Mouse (Mus musculus): Measurements from ENCODE around the gene Ubtf. TPM values are rescaled to one million over a fixed set of nuclear protein-coding genes. Genes with fewer than 3 reads are reported as not detected.

Gene Ubtf
- total RNA-seq, 2 experiments from 2014 or later, result 35.4 to 42.6 TPM

DNA sequence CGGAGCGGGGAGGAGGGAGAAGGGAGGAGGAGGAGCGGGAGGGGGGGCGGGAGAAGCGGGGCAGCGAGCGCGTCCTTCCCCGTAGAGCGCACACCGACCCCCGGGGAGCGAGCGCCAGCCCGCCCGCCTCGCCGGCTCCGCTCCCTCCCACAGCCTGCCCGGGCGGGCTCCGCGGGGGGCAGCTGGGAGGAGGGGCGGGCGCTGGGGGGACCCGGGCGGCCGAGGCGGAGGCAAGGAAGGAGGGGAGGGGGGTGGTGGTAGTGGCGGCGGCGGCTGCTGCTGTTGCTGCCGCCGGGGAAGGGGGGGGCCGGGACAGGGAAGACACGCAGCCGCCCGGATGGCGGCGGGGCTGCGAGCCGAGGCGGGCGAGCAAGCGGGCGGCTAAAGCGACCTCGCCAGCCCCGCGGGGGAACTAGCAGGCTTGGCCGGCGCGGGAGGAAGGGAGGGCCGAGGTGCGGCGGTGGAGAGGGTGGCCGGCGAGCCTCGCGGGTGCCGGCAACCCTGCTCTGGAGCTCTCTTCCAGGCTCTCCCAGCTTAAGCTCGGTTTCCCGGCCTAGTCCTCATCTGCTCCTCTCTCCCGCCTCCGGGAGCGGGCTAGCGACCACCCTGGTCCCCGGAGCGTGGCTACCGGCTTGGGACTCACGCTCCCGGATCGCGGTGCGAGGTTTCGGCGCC is 1.5 kb downstream of the Ubtf start:
- DNase-seq (ENCODE audit: low spot score), result peak; percentile 63

DNA sequence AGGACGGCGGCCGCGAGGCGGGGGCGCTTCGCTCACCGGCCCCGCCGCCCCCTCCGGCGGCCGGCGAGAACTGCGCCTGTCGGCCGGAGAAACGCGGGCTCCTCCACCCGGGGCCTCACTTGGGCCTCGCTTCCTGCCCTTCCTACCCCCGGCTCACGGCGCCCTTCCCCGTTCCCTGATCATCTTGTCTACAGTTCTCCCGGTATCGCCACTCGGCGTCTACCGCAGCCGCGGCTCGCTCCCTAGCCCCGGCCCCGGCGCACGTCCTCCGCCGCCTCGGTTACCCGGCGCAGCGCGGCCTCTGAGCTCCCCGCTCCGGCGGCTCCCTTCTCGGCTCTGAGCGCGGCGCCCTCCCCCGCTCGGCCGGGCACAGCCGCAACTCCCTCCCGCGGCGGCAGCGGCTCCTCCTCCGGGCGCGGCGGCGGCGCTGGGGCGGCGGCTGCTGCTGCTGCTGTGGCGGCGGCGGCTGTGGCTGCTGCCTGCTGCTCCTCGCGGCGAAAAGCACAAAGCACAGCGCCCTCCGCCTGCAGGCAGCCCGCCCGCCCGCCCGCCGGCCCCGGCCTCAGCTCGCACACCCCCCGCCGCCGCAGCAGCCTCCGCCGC is 2.1 kb downstream of the Ubtf start:
- peak; percentile 57 for DNase-seq (ENCODE audit: low spot score)

DNA sequence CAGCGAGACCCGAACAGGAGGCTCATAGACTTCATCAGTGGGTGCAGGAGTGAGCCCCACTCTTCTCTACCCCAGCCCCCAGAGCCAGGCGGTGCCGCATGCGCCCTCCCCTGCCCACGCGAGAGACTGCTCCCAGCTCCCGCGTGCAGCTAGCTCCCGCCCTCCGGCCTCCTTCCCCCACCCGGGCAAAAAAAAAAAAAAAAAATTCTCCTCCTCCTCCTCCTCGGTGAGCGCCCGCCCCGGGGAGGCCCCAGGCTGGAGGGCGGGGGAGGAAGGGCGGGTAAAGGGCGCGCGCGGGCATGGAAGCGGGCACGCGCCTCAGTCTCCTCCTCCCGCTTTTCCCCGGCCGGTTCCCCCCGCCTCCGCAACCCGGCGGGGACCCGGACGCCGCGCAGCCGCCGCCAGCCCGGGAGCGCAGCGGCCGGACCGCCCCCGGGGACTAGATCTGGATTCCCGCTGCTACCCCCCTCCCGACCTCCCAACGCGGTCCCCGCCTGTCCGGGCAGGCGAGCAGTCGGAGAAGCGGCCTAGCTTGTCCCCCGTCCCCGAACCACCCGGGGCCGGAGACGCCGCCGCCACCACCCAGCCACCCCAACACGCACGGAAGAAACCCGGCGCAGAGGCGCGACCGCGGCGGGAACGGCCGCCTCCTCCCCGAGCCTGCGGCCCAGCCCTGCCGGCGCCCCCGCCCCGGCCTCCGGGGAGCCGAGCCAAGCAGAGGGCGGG is 2.8 kb downstream of the Ubtf start:
- peak; percentile 90 for DNase-seq (ENCODE audit: low spot score)

DNA sequence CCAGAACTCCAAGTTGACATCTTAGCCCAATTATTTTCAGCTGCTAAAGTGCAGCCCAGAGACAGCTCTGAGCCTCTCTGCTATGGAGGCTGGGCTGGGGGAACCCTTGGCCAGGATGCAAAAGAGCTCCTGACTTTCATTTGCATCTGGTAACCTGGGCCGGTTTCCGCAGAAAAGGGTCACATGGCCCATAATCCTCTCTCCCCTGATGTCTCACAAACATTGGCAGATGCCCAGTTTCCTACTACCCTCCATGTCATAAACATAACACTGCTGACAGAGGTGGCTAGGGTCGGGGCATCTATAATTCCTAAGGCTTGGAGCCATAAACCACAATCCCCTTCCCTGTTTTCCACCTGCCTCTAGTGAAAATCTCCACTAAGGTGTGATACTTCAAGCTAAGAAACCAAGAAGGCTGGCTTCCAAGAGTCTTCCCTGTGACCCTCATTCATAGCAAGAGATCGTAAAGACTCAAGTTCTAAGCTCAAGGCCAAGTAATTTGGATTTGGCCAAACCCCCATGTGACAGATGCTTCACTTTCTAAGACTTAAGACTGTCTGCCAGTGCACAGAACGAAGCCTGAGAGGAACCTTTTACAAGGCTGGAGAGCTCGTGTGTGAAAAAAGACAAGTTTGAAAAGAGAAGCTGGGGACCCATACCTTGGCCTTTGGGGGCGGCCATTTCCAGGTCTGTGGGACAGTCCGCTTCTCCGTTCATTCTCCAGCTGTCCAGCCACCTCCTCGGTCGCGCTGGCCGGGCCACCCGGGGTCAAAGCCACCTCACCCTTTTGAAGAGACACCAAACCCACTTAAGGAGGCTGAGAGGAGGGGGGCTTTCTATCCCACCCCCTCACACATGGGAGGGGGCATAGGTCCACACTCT is 3.6 kb downstream of the Ubtf start:
- DNase-seq (ENCODE audit: low spot score), result no peak

DNA sequence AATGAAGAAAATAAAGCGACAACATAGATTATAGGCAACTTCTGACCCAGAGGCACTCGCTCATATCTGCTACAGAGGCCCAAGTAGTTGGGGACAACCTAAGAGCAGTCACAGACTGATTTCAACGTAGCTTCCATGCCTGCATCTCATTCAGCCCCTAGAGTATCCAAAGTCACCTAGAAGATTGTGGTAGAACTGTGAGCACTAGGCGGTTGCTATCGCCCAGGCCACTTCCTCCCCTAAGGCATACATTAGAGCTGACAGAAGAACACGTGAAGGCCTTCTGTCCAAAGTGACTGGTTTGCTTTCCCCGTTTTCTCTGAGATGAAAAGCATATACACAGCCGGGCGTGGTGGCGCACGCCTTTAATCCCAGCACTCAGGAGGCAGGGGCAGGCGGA is 5.2 kb downstream of the Ubtf start:
- DNase-seq (ENCODE audit: low spot score), result no peak

DNA sequence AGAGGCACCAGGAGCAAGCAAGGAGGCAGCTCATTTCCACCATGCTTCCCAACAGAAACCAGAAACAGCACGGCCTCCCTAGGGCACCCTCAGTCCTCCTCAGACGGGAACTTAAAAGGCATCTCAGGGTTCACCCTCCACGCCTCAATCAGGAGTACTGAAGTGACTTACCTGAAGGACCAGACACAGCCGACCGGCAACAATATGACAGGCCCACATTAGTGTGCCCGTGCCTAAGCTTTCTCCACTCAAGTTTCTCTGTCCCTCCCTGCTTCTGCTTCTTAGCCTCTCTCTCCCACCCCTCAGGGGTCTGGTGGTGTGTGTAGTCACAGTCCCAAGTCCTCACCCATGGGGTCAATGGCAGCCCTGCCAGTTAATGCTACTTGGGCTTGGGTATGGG is 7.0 kb downstream of the Ubtf start:
- DNase-seq (ENCODE audit: low spot score), result no peak

DNA sequence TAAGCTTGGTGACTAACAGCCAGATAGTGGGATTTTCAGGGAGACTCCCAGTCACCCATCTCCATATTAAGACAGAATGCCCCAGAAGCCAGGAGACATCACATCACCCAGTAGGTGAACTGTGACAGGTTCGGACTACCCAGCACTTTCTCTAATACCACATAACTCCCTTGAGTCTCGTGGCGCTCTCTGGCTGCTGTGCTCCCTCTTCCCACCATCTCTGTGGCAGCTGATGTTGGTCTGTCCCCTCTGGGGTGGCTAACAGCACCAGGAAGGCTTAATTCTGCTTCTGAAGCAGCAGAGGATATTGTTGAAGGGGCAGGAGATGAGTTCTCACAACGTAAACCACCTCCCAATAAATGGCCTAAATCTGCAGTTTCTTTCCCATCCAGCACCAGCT is 7.6 kb downstream of the Ubtf start:
- DNase-seq (ENCODE audit: low spot score), result no peak

DNA sequence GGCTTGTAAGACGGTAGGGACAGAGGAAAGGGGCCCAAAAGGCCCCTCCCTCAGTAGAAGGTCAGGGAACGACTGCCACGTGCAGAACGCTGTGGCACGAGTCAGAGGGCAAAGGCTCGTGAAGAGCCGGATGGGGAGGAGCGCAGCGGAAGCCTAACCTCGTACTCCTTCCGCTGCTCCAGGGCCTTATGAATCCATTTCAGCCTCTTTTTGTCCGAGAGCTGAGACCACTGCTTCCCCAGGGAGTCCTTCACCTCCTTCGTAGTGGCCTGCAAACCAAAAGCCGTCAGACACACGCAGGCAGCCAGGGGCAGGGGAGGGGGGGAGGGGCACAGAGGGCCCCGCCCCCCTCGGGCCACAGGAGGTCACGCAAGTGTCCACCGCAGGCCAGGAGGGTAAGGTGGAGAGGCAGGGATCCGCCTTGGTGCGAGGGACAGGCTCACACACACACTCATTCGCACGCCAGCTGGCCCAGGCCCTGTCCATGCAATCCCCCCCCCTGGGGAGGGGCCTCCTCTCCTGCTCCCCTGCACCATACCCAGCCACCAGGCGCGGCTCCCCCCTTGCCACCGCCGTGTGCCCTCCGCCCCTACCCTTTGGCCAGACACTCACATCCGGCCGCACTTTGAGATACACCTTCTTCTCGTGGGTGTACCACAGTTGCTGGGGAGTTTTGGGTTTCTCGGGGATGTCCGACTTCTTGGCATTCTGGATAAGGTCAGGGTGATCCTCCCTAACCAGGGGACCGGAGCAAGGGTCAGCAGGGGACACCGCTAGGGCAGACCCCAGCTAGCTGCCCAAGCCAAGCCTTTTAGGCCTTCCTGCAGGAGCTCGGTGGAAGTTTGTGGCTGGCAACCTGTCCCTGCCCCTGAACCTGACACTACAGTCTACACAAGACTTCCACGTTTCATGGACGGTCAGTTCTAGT is 8.5 kb downstream of the Ubtf start:
- DNase-seq (ENCODE audit: low spot score), result no peak

DNA sequence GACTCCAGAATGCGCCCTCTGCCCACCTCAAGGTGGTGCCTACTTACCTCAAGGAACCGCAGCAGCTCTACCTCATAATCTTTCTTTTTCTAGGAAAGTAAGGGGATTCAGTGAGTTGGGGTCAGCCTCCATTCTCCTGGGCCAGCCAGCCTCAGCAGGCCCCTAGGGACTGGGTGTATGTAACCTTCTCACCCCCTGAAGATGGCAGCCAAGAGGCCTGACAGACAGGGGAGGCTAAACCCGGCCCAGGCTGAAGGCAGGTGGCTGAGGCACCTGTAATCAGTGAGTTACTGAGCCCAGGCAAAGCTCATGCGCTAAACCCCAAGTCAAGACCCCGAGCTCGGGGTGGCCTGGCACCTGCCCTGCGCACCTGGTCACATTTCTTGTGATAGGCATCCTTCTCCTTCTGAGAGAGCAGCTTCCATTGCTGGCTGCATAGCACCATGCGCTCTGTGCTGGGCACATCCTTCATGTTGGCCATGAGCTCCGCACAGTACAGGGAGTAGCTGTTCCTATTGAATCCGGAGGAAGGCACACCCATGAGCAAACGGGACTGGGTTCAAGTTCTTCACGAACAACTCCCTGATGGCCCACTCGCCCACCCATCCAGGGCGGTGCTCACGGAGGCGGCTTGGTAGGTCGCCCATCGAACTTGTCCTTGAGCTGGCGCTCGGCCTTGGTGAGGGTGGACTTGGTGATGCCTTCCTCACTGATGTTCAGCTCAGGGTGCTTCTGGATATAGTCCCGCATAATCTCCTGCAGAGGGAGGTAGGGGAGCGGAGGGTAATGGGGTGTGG is 9.5 kb downstream of the Ubtf start:
- no peak for DNase-seq (ENCODE audit: low spot score)

DNA sequence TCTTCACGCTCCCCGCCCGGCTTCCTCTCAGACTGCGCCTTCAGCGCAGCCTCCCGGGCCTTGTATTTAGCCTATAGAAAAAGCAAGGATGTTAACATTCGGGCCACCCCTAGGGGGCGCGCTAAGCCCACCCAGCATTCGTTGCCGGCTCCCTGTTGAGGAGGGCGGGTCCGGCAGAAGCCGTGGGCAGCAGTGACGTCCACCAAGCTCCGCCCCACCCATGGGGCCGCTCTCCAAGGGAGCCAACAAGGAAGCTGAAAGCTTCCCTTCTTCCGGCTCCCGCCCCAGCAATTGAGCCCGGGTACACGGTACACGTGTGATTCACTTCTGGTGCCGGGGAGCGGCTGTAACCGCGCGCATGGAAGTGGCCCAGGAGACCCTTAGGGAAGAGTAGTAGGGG is 10.6 kb downstream of the Ubtf start:
- DNase-seq (ENCODE audit: low spot score), result peak; percentile 96

DNA sequence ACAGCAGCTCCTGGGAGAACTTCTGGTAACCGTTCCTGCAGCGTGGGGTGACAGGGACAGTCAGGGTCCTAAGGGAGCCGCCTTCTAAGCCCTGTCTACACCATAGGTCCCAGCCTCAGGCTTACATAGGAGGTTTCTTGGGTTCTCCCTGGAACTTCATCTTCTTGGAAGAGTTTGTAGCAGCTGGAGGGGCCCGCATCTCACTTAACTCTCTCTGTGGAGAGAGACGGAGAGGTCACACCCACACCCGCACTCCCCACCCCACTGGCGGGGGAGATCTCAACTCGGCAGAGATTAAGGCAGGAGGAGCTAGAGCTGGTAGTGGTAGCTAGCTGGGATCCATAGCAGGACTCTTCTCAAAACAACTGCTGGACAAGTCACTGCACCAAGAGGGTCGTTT is 11.4 kb downstream of the Ubtf start:
- DNase-seq (ENCODE audit: low spot score), result no peak

DNA sequence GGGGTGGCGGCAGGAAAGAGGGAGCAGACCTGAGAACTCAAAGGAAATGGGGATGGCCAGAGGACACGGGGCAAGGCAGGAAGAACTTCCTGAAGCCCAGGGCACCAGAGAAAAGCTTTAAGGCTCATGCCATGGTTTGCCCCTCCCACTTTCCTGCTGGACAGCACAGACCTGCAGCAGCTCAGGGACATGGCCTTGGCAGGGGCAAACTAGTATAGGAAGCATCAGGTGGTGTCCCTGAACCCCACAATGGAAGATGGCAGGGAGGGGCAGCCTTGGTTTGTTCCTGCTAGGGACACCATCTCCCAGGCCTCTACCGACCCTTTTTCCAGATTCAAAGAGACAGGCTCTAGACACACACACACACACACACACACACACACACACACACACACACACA is 14.2 kb downstream of the Ubtf start:
- DNase-seq (ENCODE audit: low spot score), result no peak

DNA sequence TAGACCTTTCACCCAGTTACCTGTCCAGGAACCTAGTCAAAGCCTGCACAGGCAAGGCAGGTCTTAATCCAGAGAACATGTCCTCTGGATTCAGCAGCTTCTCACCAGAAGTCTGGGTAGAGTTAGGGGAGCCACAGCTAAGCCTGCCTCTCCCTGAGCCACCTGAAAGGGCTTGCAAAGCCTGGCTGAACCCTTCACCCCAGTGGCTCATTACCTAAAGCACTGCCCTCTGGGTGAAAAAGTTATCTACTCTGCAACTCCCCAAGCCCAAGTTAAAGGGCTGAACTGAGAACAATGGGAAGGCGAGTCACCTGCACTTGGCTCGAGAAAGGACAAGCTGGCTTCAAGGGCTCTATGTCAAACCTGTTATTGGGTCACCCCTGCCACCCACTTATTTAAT is 15.4 kb downstream of the Ubtf start:
- DNase-seq (ENCODE audit: low spot score), result no peak

DNA sequence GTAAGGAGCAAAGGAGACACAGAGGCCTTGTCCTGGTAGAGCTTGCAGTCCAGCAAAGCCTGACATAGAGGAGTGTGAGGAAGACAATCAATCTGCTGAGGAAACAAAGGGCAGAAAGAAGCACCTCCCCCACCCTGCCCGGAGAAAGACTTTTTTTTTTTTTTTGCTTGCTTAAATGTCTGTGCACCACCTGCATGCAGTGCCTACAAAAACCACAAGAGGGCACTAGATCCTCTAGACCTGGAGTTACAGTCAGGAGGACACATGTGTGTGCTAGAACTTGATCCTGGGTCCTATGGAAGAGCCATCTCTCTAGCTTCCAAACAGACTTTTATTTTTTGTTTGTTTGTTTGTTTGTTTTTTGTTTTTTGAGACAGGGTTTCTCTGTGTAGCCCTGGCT is 19.7 kb downstream of the Ubtf start:
- peak; percentile 59 for DNase-seq (ENCODE audit: low spot score)

DNA sequence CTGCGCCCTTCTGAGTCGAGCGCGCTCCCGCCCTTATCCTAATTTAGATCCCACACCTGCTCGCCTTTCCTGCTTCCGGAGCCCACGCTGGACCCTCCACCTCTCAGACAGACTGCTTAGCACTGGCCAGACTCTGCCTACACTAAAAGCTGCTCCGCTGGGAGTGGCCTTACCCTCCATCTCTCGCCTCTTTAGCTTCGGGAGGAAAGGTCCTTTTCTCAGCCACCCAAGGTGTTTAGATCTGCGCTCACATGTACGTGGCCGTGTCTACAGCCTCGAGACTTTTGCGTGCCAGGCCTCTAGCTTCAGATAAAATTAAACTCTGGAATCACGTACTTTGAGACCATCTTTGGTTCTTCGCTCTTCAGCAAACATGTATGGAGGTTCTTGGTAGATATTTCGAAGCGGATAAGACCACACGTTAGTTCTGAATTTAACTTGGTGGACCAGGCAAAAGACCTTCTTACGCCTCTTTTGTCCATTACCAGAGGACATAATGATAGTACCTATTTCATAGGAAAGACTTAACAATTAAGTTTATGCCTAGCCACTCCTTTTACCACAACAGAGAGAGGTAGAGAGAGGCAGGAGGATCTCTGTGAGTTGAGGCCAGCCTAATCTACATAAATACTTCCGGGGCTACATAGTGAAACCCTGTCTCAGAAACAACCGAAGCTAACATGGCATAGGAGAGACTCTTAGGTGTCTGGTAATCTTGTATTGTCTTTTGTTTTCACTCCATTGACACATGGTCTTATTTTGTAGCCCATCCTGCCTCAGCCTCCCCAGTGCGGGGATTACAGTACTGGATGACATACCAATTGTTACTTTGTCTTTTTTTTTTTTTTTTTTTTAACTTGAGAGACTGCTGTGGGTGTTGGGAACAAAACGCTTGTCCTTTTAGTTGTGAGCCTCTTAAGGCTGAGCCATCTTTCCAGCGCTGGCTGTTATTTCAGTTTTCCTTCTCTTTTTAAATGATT is 21.7 kb downstream of the Ubtf start:
- DNase-seq (ENCODE audit: low spot score), result no peak

DNA sequence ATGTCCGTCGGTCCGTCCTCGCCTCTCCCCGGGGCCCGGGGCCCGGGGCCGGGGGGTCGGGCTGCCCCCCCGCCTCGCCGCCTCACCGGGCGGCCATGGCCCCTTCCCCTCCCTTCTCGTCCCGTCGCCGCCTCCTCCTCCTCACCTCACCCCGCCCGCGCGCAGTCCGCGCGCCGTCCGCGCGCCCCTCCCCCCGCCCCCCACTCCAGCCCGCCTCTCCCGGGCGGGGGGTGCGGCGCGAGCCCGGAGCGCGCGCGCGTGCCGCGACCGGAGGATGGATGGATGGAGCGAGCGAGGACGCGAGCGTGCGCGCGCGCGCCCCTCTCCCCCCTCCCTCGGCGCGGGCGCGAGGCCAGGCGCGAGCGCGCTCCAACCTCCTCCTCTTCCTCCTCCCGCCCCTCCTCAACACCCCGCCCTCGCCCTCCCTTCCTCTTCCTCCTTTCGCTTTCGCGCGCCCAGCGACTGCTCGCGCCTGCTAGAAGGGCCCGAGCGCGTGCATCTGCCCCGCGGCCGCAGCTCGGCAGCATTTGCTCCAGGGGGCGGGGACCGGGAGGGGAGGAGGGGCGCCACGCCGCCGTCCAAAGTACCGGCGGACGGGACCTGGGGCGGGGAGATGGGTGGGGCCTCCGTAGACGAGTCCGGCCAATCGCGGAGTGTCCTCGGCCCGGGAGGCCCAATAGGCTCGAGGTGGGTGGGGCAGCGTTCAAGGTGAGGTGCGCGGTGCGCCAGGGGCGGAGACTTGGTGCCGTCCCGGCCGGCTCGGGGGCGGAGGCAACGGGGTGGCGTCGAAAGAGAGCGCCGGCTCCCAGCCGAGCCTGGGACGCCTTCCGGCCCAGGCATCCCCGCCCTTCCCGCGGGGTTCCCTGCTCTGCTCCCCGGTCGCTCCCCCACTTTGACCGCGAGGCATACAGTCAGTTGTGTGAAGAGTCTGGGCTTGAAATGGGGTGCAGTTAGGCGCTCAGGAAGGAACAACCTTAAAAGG is 22.8 kb downstream of the Ubtf start, which contains the start of gene Atxn7l3:
Atxn7l3 (minus strand) TSS at position 141 of the 982 bp plus-strand sequence.
- peak; percentile 99 for DNase-seq (ENCODE audit: low spot score)

Data from gastrocnemius, adult 18-20 months (tissue).